Mouse (Mus musculus) erythroblast, embryonic 14.5 days (primary cell): ENCODE measurements around the gene Col6a3.

Source experiments
- GATA1 ChIP-seq: IDR thresholded peaks from 2 replicates; pipeline ENCODE4 v1.6.1; 2012; ENCODE audit warnings: low read length, inconsistent platforms, mixed read lengths
- TAL1 ChIP-seq: IDR thresholded peaks from 3 replicates; pipeline ENCODE4 v1.6.1; 2012; ENCODE audit warnings: low read length, inconsistent platforms, mixed read lengths

DNA sequence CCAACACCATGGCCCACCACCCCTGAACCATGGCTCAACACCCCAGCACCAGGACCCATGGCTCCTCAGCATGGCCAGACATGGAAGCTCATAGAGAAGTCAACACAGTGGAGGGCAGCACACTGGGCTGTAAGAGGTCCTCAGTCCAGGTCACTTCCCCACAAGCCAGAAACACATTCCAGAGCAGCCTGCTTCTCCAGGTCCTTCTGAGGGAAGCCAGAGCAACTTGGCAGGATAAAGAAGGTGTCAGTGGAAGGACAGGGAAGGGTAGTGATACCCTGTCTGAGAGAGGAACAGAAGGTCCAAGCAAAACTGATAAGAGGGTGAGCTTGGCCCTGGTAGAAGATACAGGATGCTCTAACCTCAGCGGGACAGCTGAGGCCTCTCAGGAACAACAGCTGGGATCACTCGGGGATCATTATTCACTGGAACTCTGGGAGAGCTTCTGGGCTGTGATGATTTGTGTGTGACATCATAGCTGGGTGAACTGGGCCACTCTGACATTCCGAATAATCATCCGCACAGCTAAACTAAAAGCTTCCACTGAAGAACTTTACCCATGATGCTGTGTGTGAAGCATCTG lies 85.6 kb downstream of the Col6a3 start:
- TF ChIP-seq TAL1 (no peak), GATA1 (no peak)
